Mouse (Mus musculus): ENCODE measurements around the gene Tuba3b.

- TF ChIP-seq POLR2A (IDR thresholded peaks at IDR 0.05; ENCODE audit: control insufficient read depth, low read depth, low read length) = no peak
- no peak for TF ChIP-seq CTCF (IDR thresholded peaks at IDR 0.05; ENCODE audit: control insufficient read depth, insufficient read depth, insufficient replicate concordance, low read depth, low read length)
Observed at GRCm38 (mm10) chr6:145669596-145670071, 54.1 kb downstream of the Tuba3b start.
